Mouse (Mus musculus) testis, adult 2 months (tissue): ENCODE data around the gene Olfr871. TPM values are rescaled to one million over a fixed set of nuclear protein-coding genes. Genes with fewer than 3 reads are reported as not detected.

Experiments used
- H3K27ac ChIP-seq: fragments of 200-500 bp; 2 replicates; pipeline ENCODE4 v1.5.1; 2012; ENCODE audit warnings: low read depth, low read length; ENCODE audit not compliant: control insufficient read depth, insufficient read depth
- H3K27me3 ChIP-seq: fragments of 200-500 bp; 2 replicates; pipeline ENCODE4 v1.6.1; 2012; ENCODE audit warnings: mild to moderate bottlenecking, low read length, moderate library complexity; ENCODE audit not compliant: control insufficient read depth, insufficient read depth
- H3K36me3 ChIP-seq: fragments of 200-500 bp; 2 replicates; pipeline ENCODE4 v1.6.1; 2012; ENCODE audit warnings: mild to moderate bottlenecking, low read length; ENCODE audit not compliant: control insufficient read depth, insufficient read depth
- H3K4me1 ChIP-seq: fragments of 200-500 bp; 2 replicates; pipeline ENCODE4 v1.6.1; 2012; ENCODE audit warnings: low read length; ENCODE audit not compliant: control insufficient read depth, insufficient read depth
- H3K4me3 ChIP-seq: fragments of 200-500 bp; 2 replicates; pipeline ENCODE4 v1.5.1; 2012; ENCODE audit warnings: low read depth, mild to moderate bottlenecking, low read length, moderate library complexity, mixed read lengths; ENCODE audit not compliant: control insufficient read depth
- CTCF ChIP-seq: fragments of 200-500 bp; IDR thresholded peaks from 2 replicates; pipeline ENCODE4 v1.5.1; 2012; ENCODE audit warnings: low read depth, mild to moderate bottlenecking, inconsistent platforms, low read length, moderate library complexity; ENCODE audit not compliant: control insufficient read depth, insufficient read depth, insufficient replicate concordance
- POLR2A ChIP-seq: fragments of 200-500 bp; IDR thresholded peaks from 2 replicates; pipeline ENCODE4 v1.6.1; 2012; ENCODE audit warnings: low read depth, mild to moderate bottlenecking, inconsistent platforms, low read length, moderate library complexity; ENCODE audit not compliant: control insufficient read depth
- polyA plus RNA-seq: library from polyadenylated mRNA; depleted of rRNA; stranded (reverse); fragments of >200 nt; gene quantifications from 2 replicates; pipeline ENCODE4 v1.2.3, GENCODE M21; 2012; rRNA removed

The Olfr871 gene
- polyA plus RNA-seq, 1 experiment = not detected

DNA sequence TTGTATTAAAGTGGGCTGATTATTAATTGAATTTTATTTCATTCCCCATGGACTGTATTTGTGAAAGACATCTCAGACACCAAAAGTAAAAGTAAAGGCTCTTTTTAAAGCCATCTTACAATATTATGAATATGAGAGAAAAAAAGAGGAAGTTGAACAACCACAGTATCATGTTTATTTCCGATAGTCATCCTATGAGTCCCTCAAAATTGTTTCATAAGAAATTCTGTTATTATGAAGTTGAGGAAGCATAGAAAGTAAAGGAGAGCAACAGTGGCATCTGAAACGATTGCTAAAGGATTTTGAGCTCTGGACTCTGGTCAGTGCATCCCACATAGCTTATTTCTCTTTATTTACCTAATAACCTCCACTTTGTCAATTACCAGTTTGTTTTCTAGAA is 25.4 kb downstream of the Olfr871 start:
- no peak overlapping the region for H3K27ac ChIP-seq
- no peak overlapping the region for H3K4me3 ChIP-seq
- TF ChIP-seq POLR2A = no peak
- TF ChIP-seq CTCF = no peak

More for the DNA sequence above, 25.4 kb downstream of the Olfr871 start:
- Histone ChIP-seq H3K36me3 (no peaks in the 10 kb centered on the region), H3K27me3 (no peaks in the 10 kb centered on the region), H3K4me1 (no peaks in the 10 kb centered on the region)

Other genes starting within 250 kb of the Olfr871 start
- gene Olfr866, start 184.2 kb upstream of the Olfr871 start, polyA plus RNA-seq = not detected in 2 replicates
- gene Olfr867, start 154.6 kb upstream of the Olfr871 start, polyA plus RNA-seq = not detected in 2 replicates
- gene Olfr868, start 113.6 kb upstream of the Olfr871 start, polyA plus RNA-seq = not detected in 2 replicates
- gene Olfr869, start 83.2 kb upstream of the Olfr871 start, polyA plus RNA-seq = not detected in 2 replicates
- not detected in 2 replicates for gene Olfr870, start 38.1 kb upstream of the Olfr871 start, polyA plus RNA-seq
- 0.28 and 0.37 TPM in 2 replicates for gene Olfr872, start 24.9 kb downstream of the Olfr871 start, polyA plus RNA-seq
- 0.15 TPM in 1 of 2 replicates, not detected in the other for gene Olfr39, start 70.1 kb downstream of the Olfr871 start, polyA plus RNA-seq
- gene Olfr873, start 86.3 kb downstream of the Olfr871 start, polyA plus RNA-seq = 0.06 and 0.23 TPM in 2 replicates
- gene Olfr18, start 123.9 kb downstream of the Olfr871 start, polyA plus RNA-seq = not detected in 2 replicates
- gene Zfp560, start 173.0 kb downstream of the Olfr871 start, polyA plus RNA-seq = 26.5 and 28.8 TPM in 2 replicates
- 1.5 and 2.3 TPM in 2 replicates for gene Zfp26, start 248.0 kb downstream of the Olfr871 start, polyA plus RNA-seq